Mouse (Mus musculus) megakaryocyte-erythroid progenitor cell, adult 5-6 weeks (primary cell): ENCODE results near the gene Gpr37l1. TPM values are rescaled to one million over a fixed set of nuclear protein-coding genes. Genes with fewer than 3 reads are reported as not detected.
A peak's percentile ranks its signal among the peaks of the same experiment; 100 is the strongest.

ENCODE experiments used
- ATAC-seq: replicated peaks from 2 replicates; pipeline ENCODE4 v1.8.0; 2016; ENCODE audit warnings: mild to moderate bottlenecking, inconsistent platforms; ENCODE audit not compliant: severe bottlenecking, poor library complexity, low FRiP score, low TSS enrichment
- total RNA-seq, 2 experiments: library from RNA; stranded (forward) in 1 of 2; stranded (reverse) in 1 of 2; fragments of 200-1000, 215-1000 nt in 1 of 2; fragments of >200 nt in 1 of 2; fragmentation: Nextera tagmentation in 1 of 2; gene quantifications; 2 replicates each; pipeline ENCODE4 v1.2.3; 2014 to 2017

Gpr37l1 gene
- total RNA-seq, 2 experiments from 2014 or later = not detected

DNA sequence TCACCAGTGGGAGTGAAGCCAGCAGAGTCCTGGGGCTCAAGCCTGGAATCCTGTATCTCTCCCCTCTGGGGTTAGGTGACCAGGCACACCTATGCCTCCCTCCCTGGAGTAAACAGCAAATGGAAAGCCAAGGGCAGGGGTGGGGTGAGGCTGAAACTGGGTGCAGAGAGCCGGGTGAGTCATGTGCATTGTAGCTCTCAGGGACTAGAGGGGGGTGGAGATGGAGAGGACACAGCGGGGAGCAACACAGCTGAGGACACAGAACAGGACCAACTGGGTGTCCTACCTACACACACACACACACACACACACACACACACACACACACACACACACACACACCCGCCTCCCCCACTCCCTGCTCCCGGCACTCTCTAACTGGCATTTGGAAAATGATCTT lies 16.0 kb upstream of the Gpr37l1 start:
- no peak for ATAC-seq

DNA sequence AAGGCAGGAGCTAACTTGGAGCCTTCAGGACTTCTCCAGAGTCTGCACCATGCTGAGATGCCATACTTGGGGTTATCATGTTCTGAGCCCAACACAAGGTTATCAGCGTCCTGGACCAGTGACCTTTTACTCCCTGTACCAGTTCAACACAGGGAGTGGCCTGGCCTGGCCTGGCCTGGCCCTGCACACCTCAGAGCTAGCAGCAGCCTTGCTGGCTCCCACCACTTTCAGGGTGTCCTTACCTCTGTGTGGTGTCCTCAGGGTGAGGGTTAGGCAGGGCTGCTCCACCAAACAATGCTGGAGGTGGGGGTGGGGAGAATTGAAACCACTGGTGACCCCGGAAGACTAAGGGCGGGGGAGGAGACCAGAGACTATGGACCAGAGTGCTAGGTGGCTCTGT lies 15.5 kb upstream of the Gpr37l1 start:
- ATAC-seq = no peak

DNA sequence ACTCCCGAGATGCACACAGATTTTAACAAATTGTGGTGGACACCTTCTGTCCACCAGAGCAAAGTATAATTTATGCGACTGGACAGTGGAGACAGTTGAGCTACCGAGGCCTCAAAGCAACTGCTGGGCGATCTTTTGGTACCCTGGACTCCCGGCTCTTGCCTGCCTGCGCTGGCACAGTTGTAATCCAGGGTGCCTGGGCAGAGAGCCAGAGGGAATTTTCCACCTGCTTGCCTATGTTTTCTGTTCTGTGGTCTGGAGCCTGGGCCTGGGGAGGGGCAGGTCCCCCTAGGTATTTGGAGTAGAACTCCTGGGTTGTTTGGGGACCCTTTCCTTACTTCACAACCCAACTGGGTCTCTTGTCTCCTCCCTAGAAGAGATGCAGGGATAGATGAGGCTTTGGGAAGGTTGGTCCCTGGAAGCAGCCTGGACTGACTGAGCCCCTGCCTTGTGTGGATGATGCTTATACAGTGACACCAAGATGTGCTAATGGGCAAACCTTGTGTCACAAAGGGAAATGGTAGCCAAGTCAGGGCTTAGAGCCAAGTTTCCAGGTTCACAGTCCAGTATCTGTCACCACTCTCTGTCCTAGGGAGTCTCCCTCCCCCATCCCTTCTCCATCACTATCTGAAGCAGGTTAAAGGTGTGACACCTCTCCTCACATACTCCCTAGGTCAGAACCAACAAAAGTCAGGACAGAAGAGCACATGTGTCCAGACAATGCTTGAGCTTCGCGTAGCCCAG lies 14.6 kb upstream of the Gpr37l1 start:
- no peak for ATAC-seq

DNA sequence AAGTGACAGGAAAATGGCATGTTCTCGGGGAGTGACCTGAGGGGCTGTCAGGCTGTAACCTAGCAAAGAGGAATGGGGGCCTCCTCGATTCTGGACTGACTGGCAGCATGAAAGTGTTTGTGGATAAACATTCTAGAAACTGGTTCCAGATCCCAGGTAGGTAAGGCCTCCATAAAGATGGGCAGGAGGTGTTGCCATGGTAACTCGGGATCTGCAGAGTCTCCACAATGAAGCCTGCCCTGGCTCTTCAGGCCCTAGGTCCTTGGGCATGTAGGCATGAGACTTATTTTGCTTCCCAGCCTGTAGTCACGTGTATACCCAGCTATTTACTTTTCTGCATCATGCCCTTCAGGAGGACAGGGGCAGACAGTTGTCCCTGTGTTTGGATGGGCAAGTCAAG lies 13.8 kb upstream of the Gpr37l1 start:
- ATAC-seq = no peak

DNA sequence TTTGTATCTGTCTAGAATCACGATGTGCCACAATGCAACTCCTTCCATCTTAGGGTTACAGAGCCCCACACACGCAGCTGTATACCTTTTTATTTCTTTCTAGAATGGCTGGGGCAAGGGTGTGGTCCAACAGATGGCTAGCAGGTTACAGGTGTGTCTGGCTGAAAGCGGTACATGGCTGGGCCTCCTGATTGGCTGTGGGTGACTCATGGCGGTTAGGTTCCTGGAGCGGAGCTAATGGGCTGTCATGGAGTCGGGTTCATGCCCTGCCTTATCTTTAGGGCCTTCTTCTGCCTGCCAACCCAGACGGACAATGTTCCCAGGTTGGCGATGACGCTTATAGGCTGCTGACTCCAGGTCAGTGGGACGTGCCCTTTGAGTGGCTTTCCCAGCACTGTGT lies 13.3 kb upstream of the Gpr37l1 start:
- ATAC-seq = no peak

DNA sequence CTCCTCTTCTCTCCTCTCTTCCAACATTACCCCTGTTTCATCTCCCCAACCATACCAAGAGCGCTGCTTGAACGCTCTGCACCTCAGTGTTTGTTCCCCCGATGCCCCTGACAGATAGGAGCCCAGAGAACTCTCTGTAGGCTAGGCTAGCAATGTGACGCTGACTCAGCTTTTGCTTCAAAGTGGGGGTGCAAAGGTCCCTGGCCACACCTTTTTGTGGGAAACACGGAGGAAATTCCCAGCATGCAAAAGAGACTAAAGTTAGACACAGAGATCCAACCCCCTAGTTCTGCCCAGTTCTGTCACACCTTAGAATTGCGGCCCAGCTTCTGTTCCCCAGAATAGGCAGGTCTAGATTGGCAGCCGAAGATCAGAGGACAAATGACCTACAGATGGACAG lies 11.4 kb upstream of the Gpr37l1 start:
- ATAC-seq = no peak

DNA sequence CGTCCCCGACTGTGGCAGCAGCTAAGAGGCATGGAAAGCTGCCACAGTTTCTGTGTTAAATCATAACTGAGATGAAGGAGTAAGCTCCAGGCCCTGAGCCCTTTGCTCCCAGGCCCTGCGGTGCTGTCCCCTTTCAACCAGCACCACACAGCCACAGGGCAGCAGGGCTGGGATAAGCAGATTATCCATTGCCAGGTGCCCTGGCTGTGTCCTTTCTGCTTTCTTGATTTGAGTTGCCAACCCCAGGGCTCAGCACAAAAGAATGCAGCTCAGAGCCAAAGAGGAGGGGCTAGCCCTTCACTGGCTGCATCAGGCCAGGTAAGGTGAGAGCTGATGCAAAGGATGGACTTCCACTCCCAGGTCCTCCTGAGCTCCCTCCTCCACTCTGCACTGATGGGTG lies 10.2 kb upstream of the Gpr37l1 start:
- no peak for ATAC-seq

DNA sequence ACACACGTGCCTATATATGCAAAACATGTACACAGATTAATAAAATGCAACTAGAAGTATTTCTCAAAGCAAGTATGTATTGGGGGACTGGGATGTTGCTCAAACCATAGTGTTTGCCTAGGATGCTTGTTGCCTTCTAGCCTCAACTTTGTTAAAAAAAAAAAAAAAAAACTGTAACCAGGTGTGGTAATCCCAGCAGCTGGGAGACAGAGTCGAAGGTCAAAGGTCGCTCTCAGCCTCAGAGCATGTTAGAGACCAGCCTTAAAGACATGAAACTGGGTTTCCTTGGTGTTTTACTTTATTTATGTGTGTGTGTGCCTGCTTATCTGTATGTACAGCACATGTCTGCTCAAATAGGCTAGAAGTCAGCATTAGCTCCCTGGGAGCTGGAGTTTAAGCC lies 7.7 kb upstream of the Gpr37l1 start:
- ATAC-seq = no peak

DNA sequence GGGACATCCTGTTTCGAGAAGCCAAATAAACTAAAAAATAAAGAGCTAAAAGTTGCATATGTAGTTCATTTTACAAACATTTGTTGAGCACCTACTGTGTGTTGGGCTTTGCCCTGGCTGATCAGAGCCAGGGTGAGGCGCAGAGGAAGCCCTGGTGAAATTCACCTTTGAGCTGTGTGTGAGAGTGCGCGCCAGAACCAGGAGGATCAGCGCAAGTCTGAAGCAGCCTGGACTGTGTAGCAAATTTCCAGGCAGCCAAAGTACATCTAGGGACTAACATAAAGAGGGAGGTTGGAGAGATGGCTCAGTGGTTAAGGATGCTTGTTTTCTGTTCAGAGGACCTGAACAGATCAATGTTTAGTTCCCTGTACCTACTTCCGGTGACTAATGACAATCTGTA lies 5.8 kb upstream of the Gpr37l1 start:
- ATAC-seq = no peak

DNA sequence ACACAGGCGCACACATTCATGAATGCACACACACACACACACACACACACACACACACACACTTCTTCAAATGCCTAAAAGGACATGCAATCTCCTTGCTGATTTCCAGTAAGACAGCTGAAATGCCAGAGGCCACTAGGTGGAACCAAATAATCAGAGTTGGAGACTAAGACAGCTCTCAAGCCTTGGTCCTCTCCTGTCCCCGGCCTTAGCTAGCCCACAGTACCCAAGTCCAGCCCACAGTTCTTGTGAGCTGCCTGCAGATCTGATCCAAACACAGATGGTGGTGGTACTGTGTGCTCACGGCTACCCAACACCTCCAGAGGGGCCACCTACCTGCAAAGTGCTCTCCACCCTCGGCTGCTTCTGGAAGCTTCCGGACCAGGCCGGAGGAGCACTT lies 4.5 kb upstream of the Gpr37l1 start:
- peak; percentile 55 for ATAC-seq

DNA sequence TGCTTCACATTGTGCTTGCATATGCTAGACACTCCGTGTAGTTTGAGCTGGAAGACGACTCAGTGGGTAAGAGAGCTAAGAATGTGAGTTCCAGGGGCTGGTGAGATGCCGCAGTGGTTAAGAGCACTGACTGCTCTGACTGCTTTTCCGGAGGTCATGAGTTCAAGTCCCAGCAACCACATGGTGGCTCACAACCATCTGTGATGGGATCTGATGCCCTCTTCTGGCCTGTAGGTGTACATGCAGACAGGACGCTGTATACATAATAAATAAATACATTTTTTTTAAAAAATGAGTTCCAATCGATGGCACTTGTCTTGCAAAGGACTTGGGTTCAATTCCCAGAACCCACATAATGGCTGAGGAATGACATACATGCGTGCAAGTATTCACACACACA lies 3.7 kb upstream of the Gpr37l1 start:
- ATAC-seq = no peak

DNA sequence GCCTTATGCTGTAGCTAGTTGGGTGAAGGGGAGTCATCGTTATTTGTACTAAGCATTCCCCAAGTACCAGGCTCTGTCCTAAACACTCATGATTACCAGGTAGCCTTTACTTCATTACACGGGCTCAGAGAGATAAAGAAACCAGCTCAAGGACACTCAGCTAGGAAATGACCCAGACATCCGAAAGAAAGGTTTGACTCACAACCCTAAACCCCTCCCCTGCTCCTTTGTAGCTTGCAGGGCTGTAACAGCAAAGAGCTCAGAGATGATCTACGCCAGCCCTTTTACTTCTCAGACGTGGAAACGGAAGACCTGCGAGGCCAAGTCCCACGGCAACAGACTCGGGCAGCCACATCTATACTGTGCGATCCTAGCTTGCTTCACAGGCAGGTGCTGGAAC lies 2.8 kb upstream of the Gpr37l1 start:
- ATAC-seq = no peak

DNA sequence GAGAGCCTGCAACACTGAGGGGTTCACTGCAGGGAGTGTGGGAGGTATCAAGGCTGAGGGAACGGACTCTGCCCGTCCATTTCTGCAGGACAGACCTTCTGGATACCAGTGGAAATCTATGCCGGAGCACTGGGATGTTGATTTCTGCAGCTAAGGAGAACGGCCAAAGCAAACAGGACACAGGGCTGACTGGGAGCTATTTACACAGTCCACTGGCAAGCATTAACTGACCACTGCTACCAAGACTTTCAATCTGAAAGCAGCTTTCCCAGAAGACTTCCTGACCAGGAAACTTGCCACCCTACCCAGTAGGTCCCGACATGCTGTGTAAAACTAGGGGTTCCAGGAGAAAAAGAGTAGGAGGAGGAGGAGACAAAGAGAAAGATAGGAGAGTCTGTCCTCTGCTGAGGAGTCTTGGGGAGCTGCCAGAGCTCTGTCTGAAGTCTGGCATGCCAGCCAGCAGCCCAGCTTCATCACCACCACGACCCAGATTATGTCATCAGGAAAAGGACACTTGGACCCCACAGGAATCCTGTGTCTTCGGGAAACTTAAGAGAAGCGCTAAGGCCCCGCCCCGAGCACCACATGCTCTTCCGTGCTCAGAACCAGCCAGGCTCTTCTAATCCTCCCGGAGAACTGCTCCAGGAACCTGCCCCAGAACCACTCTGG lies 2.2 kb upstream of the Gpr37l1 start:
- ATAC-seq = no peak

DNA sequence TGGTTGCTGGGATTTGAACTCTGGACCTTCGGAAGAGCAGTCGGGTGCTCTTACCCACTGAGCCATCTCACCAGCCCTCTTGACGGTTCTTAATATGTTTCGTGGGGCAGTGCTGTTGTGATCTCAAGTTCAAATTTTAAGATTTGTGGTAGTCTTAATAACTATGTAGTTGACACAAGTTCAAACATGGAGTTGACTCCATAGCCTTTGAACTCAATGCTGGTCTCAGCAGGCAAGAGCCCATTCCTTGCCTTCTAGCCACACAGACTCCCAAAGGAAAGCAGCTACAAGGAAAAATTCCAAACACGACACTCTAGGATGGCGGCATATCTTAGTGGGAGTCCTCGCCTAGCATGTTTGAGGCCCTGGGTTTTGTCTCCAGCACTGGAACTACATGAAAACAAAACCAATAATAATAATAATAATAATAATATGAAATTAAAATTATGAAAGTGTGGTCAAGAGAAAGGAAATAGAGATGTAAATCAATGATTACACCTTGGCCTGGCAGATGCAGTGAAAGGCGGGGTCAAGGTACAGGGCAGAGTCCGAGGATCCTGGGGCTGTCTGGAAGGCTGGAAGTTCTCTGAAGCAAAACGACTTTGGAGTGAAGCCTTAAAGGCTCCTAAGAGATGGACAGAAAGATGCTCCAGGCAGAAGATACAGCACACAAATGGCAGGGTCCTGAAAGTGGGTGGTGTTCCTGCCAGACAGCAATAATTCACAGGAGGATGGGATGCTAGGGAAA lies 1.1 kb upstream of the Gpr37l1 start:
- ATAC-seq = no peak

DNA sequence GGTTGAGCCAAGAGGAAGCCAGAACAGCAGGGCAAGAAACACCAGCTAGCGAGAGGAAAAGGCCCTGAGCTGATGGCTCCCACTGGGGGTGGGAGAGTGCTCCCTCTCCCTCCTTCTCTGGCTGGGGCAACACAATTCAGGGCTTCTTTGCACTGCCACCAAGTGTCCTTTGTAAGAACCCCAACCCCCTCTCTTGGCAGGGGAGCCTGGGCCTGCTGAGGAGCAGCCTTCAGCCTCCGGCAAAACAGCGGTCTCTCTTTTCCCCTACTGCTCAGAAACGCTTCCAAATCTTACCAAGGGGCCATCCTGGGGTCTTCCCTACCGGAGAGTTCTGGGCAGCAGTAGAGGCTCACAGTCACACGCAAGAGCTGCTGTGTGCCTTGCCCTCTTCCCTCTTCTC lies 4.8 kb downstream of the Gpr37l1 start:
- no peak for ATAC-seq

DNA sequence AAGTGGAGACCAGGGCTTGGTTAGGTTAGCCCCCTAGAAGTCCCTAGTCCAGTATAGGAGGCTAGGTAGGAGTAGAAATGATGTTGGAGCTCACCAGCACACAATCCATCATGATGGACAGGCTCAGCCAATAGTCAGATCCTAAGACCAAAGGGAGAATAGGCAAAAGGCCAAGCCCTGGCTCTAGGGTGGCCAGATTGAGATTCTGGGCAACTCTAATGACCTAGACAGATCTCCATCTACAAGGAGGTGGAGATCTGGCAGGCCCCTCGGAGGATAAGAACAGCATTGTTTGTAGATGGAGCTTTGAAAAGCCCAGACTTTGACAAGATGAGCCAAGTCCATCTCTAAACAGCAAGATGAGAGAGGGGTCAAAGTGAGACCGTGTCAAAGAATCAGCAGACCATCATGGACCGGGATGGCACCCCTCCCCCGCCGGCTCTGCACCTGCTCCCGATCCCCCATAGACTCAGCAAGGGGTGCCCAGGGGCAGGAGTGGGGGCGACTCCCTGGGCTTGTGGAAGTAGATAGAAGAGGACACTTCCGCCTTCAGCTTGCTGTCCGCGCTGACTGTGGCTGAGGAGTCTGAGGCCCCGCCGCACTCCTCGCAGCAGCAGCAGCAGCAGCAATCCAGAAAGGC lies 7.0 kb downstream of the Gpr37l1 start:
- ATAC-seq = no peak

DNA sequence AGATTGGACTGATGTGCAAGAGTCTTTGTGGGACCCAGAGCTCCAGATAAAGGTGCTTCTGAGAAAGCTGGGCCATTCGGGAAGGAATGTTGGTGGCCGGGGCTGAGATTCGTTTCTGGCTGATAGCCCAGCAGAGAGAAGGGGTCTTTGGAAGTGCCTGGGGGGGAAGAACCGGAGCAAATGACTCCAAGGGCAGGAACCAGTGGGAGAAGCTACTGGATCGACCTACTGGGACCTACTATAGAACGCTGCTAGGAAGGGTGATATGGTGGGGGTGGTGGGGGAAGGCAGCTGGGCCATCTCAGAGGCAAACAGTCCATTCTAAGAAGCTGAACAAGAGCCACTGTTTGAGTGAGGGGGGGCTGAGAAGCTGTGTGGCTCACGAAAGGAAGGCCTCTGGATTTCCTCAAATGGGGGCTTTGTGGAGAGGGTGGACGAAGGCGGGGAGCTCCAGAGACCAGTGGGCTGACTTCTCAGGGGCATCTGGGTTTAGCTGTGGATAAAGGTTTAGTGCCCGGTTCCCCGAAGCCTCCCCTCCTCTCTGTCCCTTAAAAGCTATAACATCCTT lies 7.8 kb downstream of the Gpr37l1 start:
- no peak for ATAC-seq

DNA sequence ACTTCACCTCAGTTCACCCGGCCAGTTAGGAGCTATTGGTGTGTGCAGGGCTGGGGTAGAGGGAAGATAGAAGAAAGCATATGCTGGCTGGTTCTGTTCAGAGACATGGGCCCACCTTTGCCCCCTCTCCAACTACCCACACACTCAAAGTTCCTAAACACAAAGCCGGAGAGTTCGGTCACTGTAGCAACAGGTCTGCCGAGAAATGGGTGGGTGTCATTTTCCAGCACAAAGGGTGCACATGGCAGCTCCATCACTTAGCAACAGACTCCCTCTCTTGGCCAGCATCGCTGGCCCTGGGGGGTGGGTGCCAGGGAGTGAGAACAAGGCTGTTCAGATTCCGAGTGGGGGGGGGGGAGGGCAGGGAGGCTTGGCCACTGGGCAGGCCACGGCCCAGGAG lies 8.4 kb downstream of the Gpr37l1 start:
- no peak for ATAC-seq

DNA sequence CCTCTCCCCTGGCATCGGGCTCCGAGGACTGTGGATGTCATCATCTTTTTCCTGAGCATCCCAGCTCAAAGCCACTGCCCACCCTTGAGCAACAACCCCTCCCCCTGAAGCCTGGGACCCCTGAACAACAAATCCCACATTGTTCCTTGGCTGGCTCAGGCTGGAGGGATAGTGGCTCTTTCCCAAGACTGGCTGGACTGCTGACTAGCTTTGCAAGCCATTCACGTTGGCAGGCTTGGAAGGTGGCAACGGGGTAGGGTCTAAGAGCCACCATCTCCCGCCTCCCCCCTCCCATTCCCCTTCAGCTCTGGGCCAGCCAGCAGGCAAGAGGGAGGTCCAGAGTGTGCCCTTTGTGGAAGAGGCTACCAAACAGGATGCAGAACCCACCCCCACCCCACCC lies 8.8 kb downstream of the Gpr37l1 start:
- no peak for ATAC-seq

DNA sequence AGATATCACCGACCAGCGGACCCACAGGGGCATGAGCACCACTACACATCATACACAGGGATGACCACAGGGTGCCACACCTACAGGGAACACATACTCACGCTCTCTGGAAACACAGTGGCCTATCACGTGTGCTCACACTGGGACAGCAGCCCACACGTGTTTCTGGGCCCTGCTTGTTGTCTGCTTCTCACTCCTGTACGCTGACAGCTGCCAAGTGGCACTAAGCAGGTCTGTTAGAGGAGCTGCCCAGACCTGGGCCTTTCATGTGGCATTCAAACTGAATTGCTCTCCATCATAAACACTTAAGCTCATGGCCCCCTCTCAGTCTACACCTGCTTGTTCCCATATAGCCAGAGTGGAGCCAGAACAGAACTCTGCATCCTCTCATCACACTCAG lies 11.2 kb downstream of the Gpr37l1 start:
- no peak for ATAC-seq
